Mouse (Mus musculus) kidney, postnatal 14 days (tissue): ENCODE measurements around the gene Olfr699.
"Not testable (repeated sequence)": the region's sequence is repeated elsewhere in the genome, so short reads cannot be mapped to it uniquely, and the experiment has no call there.

Source experiments
- DNase-seq: peaks from one replicate; pipeline ENCODE4 v3.0.0; 2022; ENCODE audit warnings: mixed read lengths

Olfr699 gene

DNA sequence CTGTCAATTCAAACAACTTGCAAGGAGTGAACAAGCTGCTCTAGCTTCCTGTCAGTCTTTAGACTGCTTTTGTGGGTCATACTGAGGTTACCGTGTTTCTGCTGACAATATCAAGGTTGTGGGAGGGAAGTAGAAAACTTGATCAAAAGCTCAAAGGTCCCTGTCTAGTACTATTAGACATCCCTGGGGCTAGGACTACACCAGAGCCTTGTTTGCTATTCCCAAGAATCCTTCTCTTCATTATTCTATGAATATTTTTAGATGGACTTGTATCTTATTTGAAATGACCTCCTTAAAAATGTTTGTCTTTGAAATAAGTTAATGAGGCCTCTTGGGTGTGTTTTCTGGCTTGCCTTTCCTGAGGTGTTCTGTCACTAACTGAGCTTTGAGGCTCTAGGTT lies at the start of gene Olfr699:
Gene Olfr699, minus strand, starts transcription at position 101 of the 400 bp plus-strand sequence.
- no peak for DNase-seq

GRCm38 (mm10) chr7:106833793-106834192 lies 40.8 kb upstream of the Olfr699 start, which contains the start of gene Olfr702:
TSS of gene Olfr702 (minus strand) at chr7:106833893.
- DNase-seq, result no peak

DNA sequence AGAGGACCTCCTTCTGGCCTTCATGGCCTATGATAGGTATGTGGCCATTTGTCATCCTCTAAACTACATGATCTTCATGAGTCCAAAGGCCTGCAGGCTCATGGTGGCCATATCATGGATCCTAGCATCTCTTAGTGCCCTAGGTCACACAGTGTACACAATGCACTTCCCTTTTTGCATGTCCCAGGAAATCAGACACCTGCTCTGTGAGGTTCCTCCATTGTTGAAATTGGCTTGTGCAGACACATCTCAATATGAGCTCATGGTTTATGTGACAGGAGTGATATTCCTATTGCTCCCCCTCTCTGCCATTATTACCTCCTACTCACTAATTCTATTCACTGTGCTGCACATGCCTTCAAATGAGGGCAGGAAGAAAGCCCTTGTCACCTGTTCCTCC lies 25.4 kb upstream of the Olfr699 start:
- no peak for DNase-seq

DNA sequence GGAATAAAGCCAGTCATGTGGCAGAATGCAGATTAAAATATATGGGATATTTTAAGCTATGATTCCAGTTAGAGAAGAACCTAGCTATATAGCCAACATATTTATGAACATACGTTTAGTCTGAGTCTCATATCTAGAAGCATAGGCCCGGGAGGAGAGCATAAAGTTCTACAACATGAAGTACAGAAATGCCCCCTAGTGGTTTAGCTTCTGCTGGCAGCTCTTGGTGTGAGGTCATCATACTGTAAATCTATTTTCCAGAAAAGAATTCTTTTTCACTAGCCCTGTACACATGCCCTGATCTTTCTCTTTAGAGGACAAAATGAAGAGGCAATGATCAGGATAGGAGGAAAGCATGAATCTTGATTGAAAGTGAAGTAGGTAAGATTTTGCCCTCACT lies 22.8 kb upstream of the Olfr699 start:
- peak; percentile 1 for DNase-seq

GRCm38 (mm10) chr7:106813829-106814228 lies 20.8 kb upstream of the Olfr699 start, which contains the start of gene Olfr701:
TSS of gene Olfr701 (plus strand) at chr7:106814129.
- no peak for DNase-seq

DNA sequence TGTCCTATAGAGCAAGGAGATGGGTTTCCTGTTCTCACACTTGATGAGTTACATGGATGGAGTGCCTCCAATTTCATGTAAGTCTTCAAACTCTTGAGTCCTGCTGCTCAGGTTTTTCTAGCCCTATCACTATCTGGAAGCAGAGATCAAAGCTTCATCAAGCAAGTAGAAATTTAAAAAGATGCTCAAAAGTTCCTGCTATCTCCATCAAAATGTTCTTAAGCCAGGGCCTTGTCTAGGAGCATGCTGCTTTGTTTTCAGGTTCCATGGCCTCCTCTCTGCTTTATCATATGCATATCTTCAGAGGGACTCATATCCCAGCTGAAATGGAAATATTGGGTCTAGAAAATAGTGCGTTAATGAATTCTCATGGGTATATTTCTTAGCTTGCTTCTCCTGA lies 15.7 kb upstream of the Olfr699 start, which contains the start of gene Olfr700:
Gene Olfr700, minus strand, starts transcription at position 101 of the 400 bp plus-strand sequence.
- no peak for DNase-seq

GRCm38 (mm10) chr7:106788330-106788729 lies 4.7 kb downstream of the Olfr699 start:
- no peak for DNase-seq

DNA sequence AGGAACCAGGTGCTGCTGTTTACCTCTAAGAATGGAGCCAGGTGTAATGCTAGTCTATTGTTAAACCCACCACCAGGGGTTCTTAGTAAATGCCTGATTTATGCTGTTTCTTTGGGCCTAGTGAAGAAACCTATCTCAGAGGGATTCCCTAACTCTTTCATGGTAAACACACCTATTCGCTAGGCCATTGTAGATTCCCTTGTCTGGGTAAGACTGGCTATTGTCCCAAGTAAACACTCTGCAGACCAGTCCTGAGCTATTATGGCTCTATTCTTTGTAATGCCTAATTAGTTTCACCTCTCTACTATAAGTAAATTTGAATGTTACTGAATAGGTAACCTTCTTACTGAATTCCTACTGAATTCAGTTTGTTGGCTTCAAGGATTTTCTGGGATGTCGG lies 32.0 kb downstream of the Olfr699 start:
- DNase-seq, result not testable (repeated sequence)

DNA sequence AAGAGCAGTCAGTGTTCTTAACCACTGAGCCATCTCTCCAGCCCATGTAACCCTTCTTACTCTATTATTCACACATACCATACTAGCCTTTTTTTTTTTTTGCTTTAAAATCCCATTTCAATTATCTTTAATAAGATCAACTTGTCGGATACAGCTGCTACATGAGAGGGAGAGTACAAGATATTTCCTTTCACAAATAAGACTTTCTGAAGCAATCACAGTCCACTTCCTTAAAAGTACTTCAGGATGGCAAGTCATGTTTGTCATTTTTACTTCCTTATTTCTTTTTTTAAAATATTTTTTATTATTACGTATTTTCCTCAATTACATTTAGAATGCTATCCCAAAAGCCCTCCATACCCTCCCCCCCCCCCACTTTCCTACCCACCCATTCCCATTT lies 34.2 kb downstream of the Olfr699 start:
- no peak for DNase-seq

GRCm38 (mm10) chr7:106755297-106755696 lies 37.7 kb downstream of the Olfr699 start, which contains the start of gene Olfr698:
TSS of gene Olfr698 (minus strand) at chr7:106755397.
- DNase-seq, result no peak

DNA sequence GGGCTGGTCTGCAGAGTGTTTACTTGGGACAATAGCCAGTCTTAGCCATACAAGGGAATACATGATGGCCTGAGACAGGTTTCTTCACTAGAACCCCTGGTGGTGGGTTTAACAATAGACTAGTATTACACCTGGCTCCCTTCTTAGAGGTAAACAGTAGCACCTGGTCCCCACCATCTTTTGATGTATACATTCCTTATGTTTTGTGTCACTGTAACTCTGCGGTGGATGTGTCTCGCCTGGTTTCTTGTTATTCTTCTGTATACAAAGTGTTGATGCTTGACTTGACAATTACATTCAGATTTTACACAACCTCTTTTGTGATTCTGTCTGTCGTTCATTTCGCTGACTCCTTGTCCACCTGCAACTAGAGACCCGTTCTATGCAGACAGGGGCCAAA lies 47.2 kb downstream of the Olfr699 start:
- no peak for DNase-seq

DNA sequence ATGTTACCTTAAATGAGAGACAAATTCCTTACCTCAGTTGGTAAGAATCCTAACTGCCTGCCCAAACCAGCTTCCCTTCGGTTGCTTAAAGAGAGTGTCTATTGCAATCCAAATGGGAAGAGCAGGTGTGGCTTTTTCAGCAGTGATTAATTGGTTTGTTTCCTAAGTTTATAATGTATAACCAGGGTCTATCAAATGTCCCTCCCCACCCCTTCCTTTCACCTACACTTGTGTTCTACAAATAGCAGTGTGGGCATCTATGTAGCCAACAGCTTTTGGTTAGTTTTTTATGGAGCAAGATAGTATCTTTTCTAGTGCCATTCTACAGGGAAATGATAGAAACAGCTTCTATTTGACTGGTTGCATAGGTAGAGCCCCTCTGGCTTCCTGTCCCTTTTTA lies 50.7 kb downstream of the Olfr699 start, which contains the start of gene Olfr697:
Gene Olfr697, minus strand, starts transcription at position 101 of the 400 bp plus-strand sequence.
- DNase-seq, result no peak
